Mouse (Mus musculus) 416B (cell line): Measurements from ENCODE around the gene Ppard.

Source experiments
- DNase-seq: peaks from one replicate; pipeline ENCODE4 v3.0.0; 2011; ENCODE audit warnings: low read depth

Gene Ppard

DNA sequence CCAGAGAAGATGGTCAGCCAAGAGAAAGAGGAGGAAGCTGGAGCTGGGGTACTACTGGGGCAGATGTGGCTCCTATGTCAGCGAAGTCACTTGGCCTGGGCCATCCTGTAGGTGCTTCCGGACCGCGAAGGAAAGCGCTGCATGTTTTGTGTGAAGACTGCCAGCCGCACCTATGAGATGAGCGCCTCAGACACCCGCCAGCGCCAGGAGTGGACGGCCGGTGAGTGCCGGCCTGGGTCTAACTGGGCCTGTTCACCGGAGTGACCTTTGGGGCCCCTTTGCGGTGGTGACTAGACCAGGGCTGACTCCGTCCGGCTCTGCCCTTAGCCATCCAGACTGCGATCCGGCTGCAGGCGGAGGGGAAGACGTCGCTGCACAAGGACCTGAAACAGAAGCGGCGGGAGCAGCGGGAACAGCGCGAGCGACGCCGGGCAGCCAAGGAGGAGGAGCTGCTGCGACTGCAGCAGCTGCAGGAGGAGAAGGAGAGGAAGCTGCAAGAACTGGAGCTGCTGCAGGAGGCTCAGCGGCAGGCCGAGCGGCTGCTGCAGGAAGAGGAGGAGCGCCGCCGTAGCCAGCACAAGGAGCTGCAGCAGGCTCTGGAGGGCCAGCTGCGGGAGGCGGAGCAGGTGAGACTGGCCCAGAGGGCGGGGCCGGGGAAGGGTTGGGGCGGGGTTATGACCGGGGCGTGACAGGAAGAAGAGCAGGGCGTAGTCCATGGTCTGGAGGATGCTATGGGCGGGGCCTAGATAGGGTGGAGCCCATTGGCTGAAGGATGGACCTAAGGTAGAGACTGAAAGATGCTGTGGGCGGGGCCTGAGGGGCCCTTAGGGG is 8.7 kb upstream of the Ppard start:
- DNase-seq: peak; percentile 94

DNA sequence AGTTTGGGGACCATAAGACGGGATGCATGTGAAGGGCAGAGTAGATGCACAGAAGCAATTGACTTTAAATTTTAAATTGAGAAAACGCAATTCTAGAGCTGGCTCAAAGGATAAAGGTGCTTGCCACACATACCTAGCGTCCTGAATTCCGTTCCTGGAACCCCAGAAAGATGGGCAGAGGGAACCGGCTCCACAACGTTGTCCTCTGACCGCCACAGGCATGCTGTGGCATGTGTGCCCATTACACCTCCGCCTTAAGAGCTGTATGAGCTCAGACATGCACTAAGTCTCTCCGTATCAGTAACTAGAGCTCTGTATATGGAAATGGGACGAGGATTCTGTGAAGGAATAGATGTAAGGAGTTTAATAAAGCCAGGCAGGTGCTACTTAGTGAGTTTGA is 7.9 kb upstream of the Ppard start:
- no peak for DNase-seq

DNA sequence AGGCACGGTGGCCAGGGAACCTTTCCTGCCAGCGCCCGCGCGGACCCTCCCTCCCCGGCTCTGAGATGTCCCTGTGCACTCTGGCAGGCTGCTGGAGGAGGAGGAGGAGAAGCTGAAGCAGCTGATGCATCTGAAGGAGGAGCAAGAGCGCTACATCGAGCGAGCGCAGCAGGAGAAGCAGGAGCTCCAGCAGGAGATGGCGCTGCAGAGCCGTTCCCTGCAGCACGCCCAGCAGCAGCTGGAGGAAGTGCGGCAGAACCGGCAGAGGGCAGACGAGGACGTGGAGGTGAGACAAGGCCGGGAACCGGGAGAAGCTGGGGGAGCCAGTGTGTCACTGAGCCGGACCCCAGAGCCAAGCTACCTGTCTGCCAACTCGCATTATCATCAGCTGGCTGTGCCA is 6.5 kb upstream of the Ppard start:
- DNase-seq: peak; percentile 54

DNA sequence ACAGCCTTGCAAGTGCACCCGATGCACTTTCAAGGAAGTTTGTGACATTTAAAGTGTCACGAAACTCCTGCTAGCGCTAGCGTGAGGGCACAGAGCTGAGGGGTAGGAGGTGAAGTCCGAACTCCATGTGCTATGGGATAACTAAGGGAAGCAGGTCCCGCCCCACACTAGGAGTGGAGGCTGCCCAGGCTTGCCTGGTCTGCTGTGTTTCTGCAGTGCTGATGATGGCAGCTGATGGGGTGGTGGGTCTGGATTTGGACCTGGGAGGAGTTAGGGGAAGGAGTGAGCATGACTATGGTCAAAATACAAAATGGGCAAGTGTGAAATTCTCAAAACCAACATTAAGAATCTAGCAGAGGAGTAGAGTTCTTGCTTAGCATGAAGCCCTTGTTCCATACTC is 2.0 kb upstream of the Ppard start:
- DNase-seq: no peak

DNA sequence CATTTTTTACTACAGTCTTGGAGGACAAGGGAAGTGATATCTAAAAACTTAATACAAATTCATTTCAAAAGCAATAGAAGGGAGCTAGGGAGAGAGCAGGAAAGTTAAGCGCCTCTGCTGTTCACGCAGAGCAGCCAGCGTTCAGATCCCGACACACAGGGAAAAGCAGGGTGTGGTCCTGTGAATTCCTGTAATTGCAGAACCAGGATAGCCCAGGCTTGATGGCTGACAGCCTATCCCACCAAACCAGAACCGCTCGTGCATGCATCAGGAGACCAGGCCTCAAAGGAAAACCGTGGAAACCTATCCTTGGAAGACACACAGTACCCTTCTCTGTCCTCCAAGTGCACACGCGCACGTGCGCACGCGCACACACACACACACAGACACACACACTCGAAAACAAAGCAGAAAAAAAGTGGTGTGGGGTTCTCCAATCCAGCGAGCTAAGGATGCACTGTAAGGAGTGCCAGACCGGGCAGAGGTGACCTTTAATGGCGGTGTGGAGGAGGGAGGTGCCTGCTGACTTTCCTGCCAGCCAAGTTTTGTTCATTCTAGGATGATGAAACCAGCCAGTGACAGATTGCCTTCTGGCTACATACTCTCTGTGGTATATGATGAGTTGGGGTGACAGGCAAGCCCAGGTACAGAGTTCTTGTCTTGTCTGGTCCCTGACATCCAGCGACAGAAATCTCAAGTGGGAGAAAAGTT is 1.3 kb upstream of the Ppard start:
- DNase-seq: no peak

DNA sequence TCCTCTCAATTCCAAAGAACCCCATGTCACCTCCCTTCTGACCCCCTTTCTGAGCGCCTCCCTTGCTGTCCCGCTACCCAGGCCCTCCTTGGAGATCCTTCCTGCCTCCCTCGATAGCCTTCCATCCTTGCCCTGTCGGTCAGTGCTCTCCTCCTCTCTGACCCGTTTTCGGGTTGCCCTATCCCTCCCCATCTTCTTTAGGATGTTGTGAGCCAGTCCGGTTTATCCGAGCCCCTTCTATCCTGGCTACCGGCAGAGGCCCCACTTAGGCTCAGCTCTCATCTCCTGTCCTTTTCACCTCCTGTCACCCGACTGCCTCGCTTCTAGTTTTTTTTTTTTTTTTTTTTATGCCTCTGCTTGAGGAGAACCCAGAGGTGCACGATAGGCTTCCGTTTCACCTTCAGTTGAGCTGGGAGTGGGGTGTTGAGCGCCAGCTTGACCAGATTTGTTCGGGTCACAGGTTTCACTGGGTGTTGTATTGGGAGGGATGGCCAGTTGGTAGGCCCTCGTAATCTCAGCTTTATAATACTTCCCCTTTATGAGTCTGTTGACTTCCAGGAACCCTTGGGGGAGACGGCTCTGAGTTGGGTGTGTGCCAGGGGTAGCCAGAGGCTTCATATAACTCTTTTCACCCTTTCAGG is 711 bp downstream of the Ppard start:
- peak; percentile 82 for DNase-seq

DNA sequence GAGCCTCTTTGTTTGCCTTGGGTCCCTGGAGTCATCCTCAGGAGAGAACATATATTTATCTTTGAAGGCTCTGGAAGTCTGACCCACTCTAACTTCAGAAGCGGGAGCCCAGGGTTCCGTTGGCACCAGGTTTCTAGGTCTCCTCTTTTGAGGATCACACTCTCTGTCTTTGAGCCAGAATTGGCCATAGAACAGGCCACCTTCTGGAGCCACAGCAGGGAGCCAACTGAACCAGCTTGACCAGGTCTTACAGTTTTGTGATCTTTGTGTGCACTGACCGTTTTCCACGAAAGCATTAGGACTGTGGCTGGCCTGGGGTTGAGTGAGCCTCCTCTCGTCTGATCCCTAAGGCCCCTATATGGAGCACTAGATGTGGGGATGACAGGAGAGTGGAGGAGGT is 2.1 kb downstream of the Ppard start:
- no peak for DNase-seq

DNA sequence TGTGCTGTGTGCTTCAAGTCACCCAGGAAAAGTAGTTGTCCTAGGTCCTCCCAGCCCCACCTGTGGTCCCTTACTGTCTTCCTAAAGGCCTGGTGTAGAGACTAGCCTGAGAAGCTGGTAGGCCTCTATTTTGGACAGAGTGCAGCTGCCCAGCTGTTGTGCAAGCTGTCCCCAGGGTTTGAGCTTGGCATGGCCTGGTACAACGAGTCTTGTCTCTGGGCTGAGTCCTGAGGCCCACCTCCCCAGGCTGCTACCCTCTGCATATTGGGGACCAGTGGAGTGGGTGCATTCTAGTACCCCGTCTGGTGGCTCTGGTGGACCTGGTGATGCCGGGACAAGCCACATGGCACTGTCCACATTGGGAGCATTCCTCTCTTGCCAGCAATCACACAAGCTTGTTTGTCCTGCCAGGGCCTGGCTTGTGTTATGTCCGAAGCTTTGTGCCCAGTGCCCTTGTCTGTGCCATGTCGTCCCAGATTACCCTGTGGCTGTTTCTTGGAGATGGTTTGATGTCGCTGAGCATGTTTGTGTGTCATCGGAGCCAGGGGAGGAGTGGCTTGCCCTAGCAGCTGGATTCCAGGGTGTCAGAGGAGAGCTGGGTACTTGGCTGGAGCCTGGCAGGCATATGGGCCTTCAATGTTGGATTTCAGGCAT is 3.6 kb downstream of the Ppard start:
- no peak for DNase-seq

DNA sequence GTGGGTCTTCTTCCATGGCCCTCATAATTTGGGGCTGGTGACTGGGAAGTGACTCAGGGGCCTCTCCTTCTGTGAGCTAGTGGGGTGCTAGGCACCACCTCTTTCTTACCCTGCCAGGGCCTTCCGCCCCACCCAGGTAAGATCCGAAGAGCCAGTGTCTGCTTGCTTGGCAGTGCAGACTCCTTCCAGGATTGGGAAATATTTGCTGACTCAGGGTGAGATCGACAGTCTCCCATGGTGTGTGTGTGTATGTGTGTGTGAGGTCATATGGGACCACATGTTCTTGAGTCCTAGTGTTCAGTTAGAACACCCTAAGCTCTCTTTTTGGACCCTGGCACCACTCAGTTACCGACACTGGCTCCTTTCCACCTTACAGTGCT is 4.1 kb downstream of the Ppard start:
- DNase-seq: no peak

DNA sequence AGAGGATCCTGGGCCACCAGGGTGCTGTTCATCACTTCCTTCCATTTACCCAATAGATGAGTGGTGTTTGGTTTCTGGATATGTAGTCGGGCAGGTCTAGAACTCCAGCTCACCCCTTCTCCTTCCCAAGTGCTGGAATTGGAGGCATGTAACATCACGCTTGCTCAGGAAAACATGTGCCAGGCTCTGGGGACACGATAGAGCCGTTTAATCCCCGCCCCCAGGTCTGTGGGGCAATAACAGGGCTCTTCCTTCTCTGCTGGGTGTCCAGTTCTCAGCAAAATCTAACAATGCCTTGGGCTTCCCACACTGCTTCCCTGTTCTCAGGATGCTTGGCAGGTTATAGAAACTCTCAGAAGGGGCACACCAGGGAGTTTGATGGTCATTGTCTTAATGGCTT is 4.9 kb downstream of the Ppard start:
- DNase-seq: no peak

DNA sequence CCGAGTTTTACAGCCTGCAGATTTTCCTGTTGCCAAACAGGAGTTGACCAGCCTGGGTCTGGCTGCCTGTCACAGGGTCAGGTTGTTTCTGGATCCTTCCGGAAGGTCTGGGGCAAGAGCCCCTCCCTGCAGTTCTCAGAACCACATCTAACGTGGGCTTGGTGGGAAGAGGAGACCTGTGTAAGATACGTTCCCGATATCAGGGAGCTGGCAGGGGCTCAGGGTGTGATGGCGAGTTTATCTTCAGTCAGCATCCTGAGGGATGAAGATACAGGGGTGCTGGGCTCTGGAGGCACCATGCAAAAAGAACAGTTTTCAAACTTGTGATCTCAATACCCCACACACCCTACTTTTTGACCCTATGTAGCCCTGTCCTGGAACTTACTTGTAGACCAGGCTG is 5.4 kb downstream of the Ppard start:
- DNase-seq: no peak

DNA sequence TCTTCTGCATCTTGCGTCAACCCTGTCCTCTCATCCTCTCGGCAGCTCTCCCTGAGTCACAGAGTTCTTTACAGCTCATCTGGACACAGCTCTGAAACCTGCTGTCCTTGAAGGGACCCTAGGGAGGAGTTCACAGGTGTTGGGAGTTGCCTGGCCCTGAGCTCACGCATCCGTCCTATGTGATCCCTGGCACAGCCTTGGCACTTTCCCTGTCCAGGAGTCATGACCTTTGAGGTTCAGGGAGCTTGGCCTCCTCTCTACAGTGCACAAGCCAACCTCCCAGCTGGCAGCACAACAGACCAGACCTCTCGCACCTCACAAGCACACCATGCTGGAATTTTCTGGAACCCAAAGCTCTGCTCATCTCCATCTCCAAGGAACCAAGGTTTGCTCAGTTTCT is 8.3 kb downstream of the Ppard start:
- DNase-seq: no peak

DNA sequence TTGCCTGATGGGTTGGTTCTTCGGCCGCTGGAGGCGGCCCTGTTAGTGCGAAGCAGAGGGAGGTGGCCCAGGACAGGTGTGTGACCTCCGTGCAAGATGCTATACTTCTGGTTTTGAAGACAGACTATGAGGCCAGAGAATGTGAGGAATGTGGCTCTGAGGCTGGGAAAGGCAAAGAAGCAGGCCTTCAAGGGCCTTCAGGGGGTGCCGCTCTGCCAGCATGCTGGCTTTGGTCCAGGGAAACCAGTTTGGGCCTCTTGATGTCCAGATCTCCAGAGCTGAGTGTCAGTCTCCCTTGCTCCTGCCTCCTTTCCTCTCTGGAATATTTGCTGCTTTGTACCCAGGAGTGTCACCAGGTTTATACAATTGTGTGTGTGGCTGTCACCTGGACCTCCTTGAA is 9.8 kb downstream of the Ppard start:
- no peak for DNase-seq

DNA sequence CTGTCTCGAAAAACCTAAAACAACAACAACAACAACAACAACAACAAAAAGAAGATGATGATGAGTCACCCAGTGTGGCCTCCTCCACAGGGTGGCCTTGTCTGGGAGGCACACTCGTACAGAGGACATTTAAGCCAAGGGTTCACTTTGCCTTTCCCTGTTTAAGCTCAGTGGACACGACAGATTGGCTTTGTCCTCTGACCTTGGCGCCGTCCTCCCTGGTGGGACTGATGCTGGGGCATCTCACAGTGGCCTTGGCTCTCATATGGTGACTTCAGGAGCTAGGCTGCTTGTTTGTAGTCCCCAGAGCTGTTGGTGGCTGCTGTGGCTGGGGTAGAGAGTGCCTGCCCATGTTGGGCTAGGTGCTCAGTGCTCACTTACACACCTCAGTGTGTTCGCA is 11.7 kb downstream of the Ppard start:
- no peak for DNase-seq

DNA sequence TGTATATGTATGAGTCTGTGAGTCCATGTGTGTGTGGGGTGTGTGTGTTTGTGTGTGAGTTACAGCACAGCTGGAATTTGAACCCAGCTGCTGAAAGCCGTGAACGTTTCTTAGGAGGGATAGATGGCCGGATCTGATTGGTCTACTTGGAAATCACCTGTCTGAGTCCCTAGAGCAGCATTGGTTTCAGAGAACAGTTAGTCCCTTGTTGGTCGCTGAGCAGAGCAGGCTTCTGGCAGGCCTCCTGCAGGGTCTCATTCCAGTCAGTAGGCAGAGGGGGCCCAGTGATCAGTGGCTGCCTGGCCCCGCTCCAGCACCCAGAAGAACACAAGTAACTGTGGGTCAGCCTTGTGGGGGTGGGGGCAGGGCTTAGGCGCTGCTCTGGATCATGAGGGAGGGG is 12.2 kb downstream of the Ppard start:
- DNase-seq: no peak

DNA sequence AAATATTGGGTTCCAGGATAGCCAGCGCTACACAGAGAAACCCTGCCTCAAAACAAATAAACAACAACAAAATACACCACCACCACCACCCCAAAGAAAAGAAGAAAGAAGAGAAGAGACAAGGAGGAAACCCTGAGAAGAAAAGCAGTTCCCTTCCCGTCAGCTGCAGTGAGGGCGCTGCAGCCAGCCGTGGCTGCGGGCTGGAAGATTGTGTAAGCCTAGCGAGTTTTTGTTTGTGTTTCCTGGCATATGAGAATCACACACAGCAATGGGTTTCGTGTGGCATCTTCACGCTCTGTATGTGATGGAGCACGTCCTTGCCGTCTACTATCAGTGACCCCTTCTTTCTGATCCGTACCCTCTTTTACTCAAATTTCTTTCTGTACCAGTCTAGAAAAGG is 14.1 kb downstream of the Ppard start:
- DNase-seq: peak; percentile 56

DNA sequence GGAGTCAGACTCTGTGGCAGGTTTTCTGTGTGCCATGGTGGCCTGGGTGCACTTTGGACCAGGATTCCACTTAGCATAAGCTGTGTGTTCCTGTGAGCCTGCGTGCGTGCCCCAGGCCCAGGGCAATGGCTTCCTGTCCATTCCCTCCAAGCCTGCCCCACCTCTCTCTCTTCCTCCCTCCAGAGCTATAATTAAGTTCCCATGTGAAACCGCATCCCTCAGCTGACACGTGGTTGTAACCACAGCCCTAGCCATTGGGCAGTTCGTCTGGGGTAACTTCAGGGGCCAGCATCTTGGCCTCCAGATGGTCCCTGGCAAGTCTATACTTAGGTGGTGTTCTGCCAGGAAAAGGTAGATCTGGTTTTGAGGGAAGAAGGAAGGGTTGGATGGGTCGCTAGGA is 15.1 kb downstream of the Ppard start:
- peak; percentile 96 for DNase-seq

DNA sequence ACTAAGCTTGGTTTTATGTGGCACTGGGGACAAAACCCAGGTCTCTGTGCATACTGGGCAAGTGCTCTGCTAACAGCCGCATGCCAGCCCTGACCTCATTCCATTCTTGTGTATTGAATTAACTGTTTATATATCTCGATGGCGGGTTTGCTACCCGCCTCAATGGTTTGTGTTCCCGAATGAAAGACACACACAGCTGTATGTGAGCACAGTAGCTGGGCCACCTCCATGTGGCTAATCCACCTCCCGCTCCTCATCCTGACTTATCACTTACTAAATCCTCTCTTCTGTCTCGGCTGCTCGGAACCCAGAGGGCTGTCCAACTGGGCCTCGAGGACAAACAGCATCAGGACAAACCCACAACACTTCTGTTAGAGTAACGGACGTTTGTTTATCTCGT is 16.6 kb downstream of the Ppard start:
- no peak for DNase-seq

DNA sequence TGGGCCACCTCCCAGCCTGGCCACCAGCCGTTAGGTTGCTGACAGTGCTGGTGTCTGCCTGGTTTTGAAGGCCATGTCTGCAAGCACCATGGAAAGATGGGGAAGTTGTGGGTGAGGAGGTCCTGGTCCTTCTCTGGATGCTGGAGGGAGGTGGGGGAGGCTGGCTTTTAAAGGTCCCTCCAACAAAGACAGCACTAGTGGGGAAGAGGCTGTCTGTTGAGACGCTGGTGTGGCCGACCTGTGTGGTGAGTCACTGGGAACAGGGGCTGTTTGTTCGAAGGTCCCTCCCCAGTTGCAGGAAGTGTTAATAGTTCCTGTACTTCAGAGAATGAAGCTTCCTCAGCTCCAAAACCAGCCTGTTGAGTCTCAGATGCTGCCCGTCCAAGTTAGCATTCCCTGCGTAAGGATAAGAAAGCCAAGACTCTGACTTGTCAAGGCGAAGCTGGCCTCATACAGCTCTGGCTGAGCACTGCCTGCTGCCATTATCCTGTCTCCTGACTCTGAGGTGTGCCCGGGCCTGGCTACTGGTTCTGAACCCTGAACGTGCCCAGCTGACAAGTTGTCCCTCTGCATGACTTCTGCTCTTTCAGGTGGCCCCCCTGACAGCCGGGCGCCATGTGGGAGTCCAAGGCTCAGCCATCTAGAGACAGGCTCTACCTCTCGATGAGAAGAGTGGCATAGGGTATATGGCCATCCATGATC is 19.2 kb downstream of the Ppard start:
- peak; percentile 62 for DNase-seq

DNA sequence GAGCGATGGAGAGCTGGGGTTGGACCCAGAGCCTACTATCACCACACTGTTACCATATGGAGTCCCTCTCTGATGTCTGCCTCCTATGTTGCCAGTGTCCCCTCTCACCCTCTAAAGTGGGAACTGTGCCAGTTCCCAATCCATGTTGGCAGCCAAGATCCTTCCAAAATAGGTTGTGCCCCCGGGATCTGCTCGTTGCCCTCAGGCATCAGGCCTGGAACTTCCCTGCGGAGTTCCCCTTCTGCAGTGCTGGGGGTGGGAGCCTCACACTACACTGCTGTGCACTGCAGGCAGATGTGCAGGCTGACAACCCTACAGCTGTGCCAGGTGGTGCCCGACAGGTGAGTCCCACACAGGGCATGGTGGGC is 19.8 kb downstream of the Ppard start:
- DNase-seq: no peak

DNA sequence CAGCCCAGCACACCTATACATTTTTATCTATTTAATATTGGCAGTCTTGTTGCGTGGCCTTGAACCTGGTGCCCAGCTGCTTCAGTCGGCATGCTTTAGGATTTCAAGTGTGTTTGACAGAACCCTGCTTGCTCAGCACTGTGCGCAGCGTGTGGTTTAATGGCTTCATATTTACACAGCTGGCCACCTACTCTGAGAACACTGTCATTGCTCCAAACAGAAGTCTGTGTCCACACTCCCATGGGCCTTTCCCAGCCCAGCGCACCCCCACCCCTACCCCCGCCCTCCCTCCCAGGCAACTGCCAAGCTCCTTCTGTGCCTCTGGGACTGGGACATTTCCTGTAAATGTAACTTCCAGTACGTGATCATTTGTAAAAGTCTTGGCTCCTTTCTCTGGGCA is 20.7 kb downstream of the Ppard start:
- no peak for DNase-seq

DNA sequence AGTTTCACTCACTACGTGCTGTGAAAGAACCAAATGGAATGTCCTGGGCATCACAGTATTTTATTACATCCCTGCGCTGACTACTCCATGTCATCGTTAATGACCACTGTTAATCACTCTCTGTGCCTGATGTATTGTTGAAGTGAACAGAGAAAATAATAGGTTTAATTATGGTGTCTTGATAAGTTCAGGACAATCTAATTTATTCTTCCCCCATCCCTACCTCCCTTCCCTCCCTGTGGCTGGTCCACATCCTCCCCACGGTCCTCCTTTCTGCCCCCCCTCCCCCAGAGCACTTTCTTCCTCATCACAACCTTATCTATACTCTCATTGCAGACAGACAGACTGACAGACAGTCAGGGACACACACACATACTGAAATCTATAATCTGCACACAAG is 22.3 kb downstream of the Ppard start:
- DNase-seq: no peak
